Mouse (Mus musculus) heart, adult 9 months (tissue): ENCODE data around the gene Olfr1248.
"Not testable (repeated sequence)": the region's sequence is repeated elsewhere in the genome, so short reads cannot be mapped to it uniquely, and the experiment has no call there.

ENCODE experiments used
- DNase-seq, 2 experiments: peaks; one replicate each; pipeline ENCODE4 v3.0.0; 2022; ENCODE audit warnings: low spot score in 2 of 2

Gene Olfr1248

DNA sequence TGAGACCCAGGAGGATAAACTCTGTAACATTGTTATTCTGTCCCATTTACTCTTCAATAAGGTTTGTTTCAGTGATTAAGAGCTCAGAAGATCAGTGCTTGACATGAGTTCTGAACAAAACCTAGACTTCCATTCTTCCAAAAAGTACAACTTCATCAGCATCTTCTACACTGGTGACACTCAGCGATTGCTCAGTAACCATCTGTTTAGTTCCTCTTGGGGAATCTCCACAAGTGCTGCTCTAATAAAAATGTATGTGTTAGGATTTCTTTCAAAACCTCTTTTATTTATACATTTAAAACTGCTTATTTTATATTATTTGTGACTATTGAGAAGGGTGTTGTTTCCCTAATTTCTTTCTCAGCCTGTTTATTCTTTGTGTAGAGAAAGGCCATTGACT, at the start of gene Olfr1248:
TSS of gene Olfr1248 (minus strand) at position 101 of the 400 bp plus-strand sequence.
- DNase-seq: not testable (repeated sequence)

DNA sequence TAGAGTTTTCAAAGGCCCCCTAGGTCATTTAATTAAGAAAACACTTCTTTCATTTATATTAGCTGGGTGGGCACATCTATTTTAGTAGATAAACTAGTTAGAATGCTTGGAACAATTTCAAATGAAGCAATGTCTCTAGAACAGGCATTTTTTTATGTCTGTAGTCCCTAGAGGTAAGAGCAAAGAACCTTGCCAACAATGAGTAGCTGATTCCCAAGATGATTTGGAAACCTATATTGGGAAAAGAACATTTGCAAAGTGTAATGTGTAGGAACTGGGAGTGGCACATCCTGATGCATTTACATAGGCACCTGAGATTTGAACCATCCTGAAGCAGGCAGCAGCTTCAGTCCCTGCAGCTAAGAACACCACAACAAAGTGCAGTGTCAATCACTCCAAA, 43.3 kb upstream of the Olfr1248 start, which contains the start of gene Olfr1250:
TSS of gene Olfr1250 (minus strand) at position 101 of the 400 bp plus-strand sequence.
- no peak for DNase-seq

DNA sequence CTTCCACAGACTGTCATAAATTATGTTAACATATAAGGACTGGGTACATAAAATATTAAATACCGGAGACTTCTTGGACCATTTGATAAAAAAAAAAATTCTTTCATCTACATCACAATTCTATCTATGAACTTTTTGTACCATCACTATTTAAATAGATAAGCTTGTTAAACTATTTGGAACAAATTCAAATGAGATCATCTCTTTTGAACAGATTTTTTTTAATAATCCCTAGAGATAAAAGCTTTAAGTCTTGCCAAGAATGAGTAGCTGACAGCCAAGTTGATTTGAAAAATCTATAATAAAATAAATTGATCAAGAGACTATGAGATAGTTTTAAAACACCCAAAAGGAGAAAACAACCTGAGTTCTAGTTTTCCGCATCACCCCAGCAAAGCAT, 16.8 kb upstream of the Olfr1248 start, which contains the start of gene Olfr1249:
TSS of gene Olfr1249 (minus strand) at position 101 of the 400 bp plus-strand sequence.
- no peak for DNase-seq

DNA sequence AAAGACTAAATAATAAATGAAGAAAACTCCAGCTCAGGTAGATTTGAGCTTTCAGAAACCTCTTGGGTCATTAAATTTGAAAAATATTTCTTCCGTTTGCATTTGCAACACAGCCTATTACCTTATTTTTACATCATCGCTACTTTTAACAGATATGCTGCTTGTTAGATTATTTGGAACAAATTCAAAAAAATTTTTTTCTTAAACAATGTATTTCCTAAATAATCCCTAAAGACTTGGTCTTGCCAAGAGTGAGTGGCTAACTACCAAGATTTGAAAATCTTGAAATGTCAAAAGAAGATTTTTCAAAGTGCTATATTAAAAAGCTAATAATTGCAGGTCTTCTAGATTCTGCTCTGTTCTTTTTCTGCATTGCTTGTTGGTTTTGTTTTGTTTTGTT, 4.0 kb downstream of the Olfr1248 start, which contains the start of gene Olfr1247:
TSS of gene Olfr1247 (minus strand) at position 101 of the 400 bp plus-strand sequence.
- no peak for DNase-seq

DNA sequence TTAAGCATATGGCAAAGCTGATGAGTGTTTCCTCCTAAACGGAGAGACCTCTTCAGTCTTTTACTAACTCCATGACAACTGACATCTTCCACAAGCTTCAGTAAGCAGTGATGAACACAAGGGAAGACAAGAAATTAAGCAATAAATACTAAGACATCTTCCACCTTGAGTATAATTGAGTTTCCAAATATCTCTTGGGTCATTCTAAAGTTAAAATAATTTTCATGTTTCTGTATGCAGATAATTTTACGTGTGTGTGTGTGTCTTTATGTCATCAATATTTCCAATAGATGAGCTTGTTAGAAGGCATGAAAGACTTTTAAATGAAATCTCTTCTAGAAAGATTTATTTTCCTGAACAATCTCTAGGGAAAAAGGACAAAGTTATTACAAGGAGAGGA, 25.0 kb downstream of the Olfr1248 start, which contains the start of gene Olfr1246:
TSS of gene Olfr1246 (minus strand) at position 101 of the 400 bp plus-strand sequence.
- no peak for DNase-seq

DNA sequence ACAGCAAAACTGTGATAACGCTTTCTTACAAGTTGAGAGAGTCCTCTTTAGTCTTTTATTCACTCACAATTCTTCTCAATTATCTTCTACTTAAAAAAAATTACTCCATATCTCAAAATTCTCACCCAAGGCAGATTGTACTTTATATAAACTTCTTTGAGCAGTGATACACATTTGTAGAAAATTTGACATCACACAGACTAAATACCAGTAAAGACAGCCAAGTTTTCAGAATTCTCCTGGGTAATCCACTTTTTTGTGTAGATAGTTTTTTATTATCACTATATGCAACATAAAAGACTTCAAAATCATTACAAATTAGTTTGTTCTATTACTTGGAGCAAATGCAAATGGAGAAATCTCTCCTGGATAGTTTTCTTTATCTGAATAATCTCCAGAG, 39.7 kb downstream of the Olfr1248 start, which contains the start of gene Olfr1245:
TSS of gene Olfr1245 (minus strand) at position 101 of the 400 bp plus-strand sequence.
- DNase-seq: no peak
